Mouse (Mus musculus): ENCODE measurements around the gene Tm9sf3.
"Not testable (repeated sequence)": the region's sequence is repeated elsewhere in the genome, so short reads cannot be mapped to it uniquely, and the experiment has no call there.

Gene Tm9sf3

GRCm38 (mm10) chr19:41263630-41264295, at the start of gene Tm9sf3:
Gene Tm9sf3 (minus strand): TSS chr19:41263997.
- DNase-seq (ENCODE audit: low read depth, low spot score), result peak; percentile 87
- Histone ChIP-seq H3K36me3 (ENCODE audit: control insufficient read depth, insufficient read depth, low read length, poor library complexity, severe bottlenecking) (no peaks in the 10 kb centered on the region), H3K27me3 (ENCODE audit: control insufficient read depth, insufficient read depth, low read length, poor library complexity, severe bottlenecking) (no peaks in the 10 kb centered on the region; the same call in 1 of the 2 replicates)

- peaks cover 36% of the 10 kb centered on the region for H3K36me3 ChIP-seq (ENCODE audit: control insufficient read depth, insufficient read depth, low read length, poor library complexity, severe bottlenecking)
- DNase-seq (ENCODE audit: low read depth, low spot score); H3K27me3 ChIP-seq (ENCODE audit: control insufficient read depth, insufficient read depth, low read length, poor library complexity, severe bottlenecking): not testable (repeated sequence)
Observed at GRCm38 (mm10) chr19:41312587-41312986, 48.8 kb upstream of the Tm9sf3 start.

- Histone ChIP-seq H3K27me3 (ENCODE audit: control insufficient read depth, insufficient read depth, low read length, poor library complexity, severe bottlenecking) (no peaks in the 10 kb centered on the region), H3K36me3 (ENCODE audit: control insufficient read depth, insufficient read depth, low read length, poor library complexity, severe bottlenecking) (peaks cover 34% of the 10 kb centered on the region)
- no peak for DNase-seq (ENCODE audit: low read depth, low spot score)
Observed at GRCm38 (mm10) chr19:41312027-41312426, 48.2 kb upstream of the Tm9sf3 start.

GRCm38 (mm10) chr19:41310971-41311703, 47.3 kb upstream of the Tm9sf3 start:
- DNase-seq (ENCODE audit: low read depth, low spot score), result no peak

GRCm38 (mm10) chr19:41303933-41304332, 40.1 kb upstream of the Tm9sf3 start:
- no peak for DNase-seq (ENCODE audit: low read depth, low spot score)
- Histone ChIP-seq H3K36me3 (ENCODE audit: control insufficient read depth, insufficient read depth, low read length, poor library complexity, severe bottlenecking) (peaks cover 41% of the 10 kb centered on the region), H3K27me3 (ENCODE audit: control insufficient read depth, insufficient read depth, low read length, poor library complexity, severe bottlenecking) (no peaks in the 10 kb centered on the region)

More at GRCm38 (mm10) chr19:41310971-41311703, 47.3 kb upstream of the Tm9sf3 start:
- Histone ChIP-seq H3K36me3 (ENCODE audit: control insufficient read depth, insufficient read depth, low read length, poor library complexity, severe bottlenecking) (peaks cover 38% of the 10 kb centered on the region), H3K27me3 (ENCODE audit: control insufficient read depth, insufficient read depth, low read length, poor library complexity, severe bottlenecking) (no peaks in the 10 kb centered on the region)

- DNase-seq (ENCODE audit: low read depth, low spot score), result no peak
- no peaks in the 10 kb centered on the region for H3K27me3 ChIP-seq (ENCODE audit: control insufficient read depth, insufficient read depth, low read length, poor library complexity, severe bottlenecking)
Observed at GRCm38 (mm10) chr19:41303433-41303832, 39.6 kb upstream of the Tm9sf3 start.

GRCm38 (mm10) chr19:41301856-41302255, 38.1 kb upstream of the Tm9sf3 start:
- no peaks in the 10 kb centered on the region for H3K27me3 ChIP-seq (ENCODE audit: control insufficient read depth, insufficient read depth, low read length, poor library complexity, severe bottlenecking)
- no peak for DNase-seq (ENCODE audit: low read depth, low spot score)

More at GRCm38 (mm10) chr19:41303433-41303832, 39.6 kb upstream of the Tm9sf3 start:
- H3K36me3 ChIP-seq (ENCODE audit: control insufficient read depth, insufficient read depth, low read length, poor library complexity, severe bottlenecking), result peaks cover 44% of the 10 kb centered on the region

GRCm38 (mm10) chr19:41299446-41299845, 35.6 kb upstream of the Tm9sf3 start:
- Histone ChIP-seq H3K27me3 (ENCODE audit: control insufficient read depth, insufficient read depth, low read length, poor library complexity, severe bottlenecking) (no peaks in the 10 kb centered on the region), H3K36me3 (ENCODE audit: control insufficient read depth, insufficient read depth, low read length, poor library complexity, severe bottlenecking) (peaks cover 40% of the 10 kb centered on the region)
- no peak for DNase-seq (ENCODE audit: low read depth, low spot score)

More at GRCm38 (mm10) chr19:41301856-41302255, 38.1 kb upstream of the Tm9sf3 start:
- H3K36me3 ChIP-seq (ENCODE audit: control insufficient read depth, insufficient read depth, low read length, poor library complexity, severe bottlenecking), result peaks cover 39% of the 10 kb centered on the region

GRCm38 (mm10) chr19:41290952-41291619, 27.3 kb upstream of the Tm9sf3 start:
- Histone ChIP-seq H3K27me3 (ENCODE audit: control insufficient read depth, insufficient read depth, low read length, poor library complexity, severe bottlenecking) (no peaks in the 10 kb centered on the region), H3K36me3 (ENCODE audit: control insufficient read depth, insufficient read depth, low read length, poor library complexity, severe bottlenecking) (peaks cover 46% of the 10 kb centered on the region)
- DNase-seq (ENCODE audit: low read depth, low spot score), result peak; percentile 65

- DNase-seq (ENCODE audit: low read depth, low spot score), result no peak
- no peaks in the 10 kb centered on the region for H3K27me3 ChIP-seq (ENCODE audit: control insufficient read depth, insufficient read depth, low read length, poor library complexity, severe bottlenecking)
- H3K36me3 ChIP-seq (ENCODE audit: control insufficient read depth, insufficient read depth, low read length, poor library complexity, severe bottlenecking), result peaks cover 49% of the 10 kb centered on the region
Observed at GRCm38 (mm10) chr19:41288568-41288967, 24.8 kb upstream of the Tm9sf3 start.

GRCm38 (mm10) chr19:41287224-41287623, 23.4 kb upstream of the Tm9sf3 start:
- Histone ChIP-seq H3K36me3 (ENCODE audit: control insufficient read depth, insufficient read depth, low read length, poor library complexity, severe bottlenecking) (peaks cover 52% of the 10 kb centered on the region), H3K27me3 (ENCODE audit: control insufficient read depth, insufficient read depth, low read length, poor library complexity, severe bottlenecking) (no peaks in the 10 kb centered on the region)
- DNase-seq (ENCODE audit: low read depth, low spot score), result no peak

- H3K27me3 ChIP-seq (ENCODE audit: control insufficient read depth, insufficient read depth, low read length, poor library complexity, severe bottlenecking), result no peaks in the 10 kb centered on the region
- peaks cover 56% of the 10 kb centered on the region for H3K36me3 ChIP-seq (ENCODE audit: control insufficient read depth, insufficient read depth, low read length, poor library complexity, severe bottlenecking)
- DNase-seq (ENCODE audit: low read depth, low spot score), result no peak
Observed at GRCm38 (mm10) chr19:41284515-41284914, 20.7 kb upstream of the Tm9sf3 start.

GRCm38 (mm10) chr19:41282718-41283117, 18.9 kb upstream of the Tm9sf3 start:
- DNase-seq (ENCODE audit: low read depth, low spot score), result no peak
- peaks cover 52% of the 10 kb centered on the region for H3K36me3 ChIP-seq (ENCODE audit: control insufficient read depth, insufficient read depth, low read length, poor library complexity, severe bottlenecking)

GRCm38 (mm10) chr19:41282216-41282615, 18.4 kb upstream of the Tm9sf3 start:
- no peak for DNase-seq (ENCODE audit: low read depth, low spot score)
- Histone ChIP-seq H3K36me3 (ENCODE audit: control insufficient read depth, insufficient read depth, low read length, poor library complexity, severe bottlenecking) (peaks cover 47% of the 10 kb centered on the region), H3K27me3 (ENCODE audit: control insufficient read depth, insufficient read depth, low read length, poor library complexity, severe bottlenecking) (no peaks in the 10 kb centered on the region)

More at GRCm38 (mm10) chr19:41282718-41283117, 18.9 kb upstream of the Tm9sf3 start:
- no peaks in the 10 kb centered on the region for H3K27me3 ChIP-seq (ENCODE audit: control insufficient read depth, insufficient read depth, low read length, poor library complexity, severe bottlenecking)
